Mouse (Mus musculus) adrenal gland, adult (tissue): ENCODE results near the gene Lrrc4.
A peak's percentile ranks its signal among the peaks of the same experiment; 100 is the strongest.

Source experiments
- DNase-seq, 2 experiments: peaks; one replicate each; pipeline ENCODE4 v3.0.0; 2022 to 2023; ENCODE audit warnings: low spot score in 1 of 2; ENCODE audit not compliant: inconsistent age in 2 of 2

Gene Lrrc4

DNA sequence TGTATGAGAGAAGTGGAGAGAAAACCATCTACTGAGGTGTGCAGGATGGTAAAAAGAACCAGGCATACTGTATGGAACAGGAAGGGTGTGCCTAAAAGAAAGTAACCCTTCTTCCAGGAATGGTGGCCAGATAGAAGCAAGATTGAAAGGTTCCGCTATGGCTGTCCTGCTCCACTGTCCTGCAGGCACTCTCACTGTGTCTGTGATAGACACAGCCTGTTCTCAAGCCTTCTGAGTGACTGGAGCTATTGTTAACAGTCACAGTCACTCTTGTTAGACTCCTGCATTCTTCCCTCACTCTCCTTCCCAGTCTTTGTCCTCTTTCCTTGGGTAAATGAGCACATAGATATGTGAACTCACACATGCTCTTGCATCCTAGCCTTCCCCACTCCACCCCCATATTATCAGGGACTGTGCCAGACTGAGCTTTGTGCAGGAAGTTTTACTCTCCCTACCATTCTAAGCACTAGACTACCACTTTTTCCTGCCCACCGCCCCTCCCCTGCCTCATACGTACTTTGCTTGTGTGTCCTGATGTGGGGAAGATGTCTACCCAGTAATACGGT is 48.4 kb downstream of the Lrrc4 start:
- no peak for DNase-seq

DNA sequence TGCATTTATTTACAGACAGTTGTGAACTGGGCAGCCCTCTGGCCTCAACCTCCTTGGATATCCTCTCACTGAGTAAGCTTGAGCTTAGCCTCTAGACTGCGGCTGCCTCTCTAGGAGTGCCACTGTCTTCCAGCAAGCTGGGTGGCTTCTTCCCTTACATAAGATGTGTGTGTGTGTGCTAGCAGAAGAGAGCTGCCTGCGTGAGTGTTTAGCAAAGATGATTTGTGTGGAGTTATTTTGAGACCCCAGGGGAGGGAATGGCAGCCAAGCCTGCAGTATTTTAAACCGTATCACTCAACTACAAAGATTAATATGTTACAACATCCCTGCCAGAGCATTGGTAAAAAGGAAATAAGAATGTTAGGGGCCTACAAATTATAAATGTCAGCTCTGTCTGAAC is 49.9 kb downstream of the Lrrc4 start:
- DNase-seq: peak in 1 of 2 experiments; percentile 57

DNA sequence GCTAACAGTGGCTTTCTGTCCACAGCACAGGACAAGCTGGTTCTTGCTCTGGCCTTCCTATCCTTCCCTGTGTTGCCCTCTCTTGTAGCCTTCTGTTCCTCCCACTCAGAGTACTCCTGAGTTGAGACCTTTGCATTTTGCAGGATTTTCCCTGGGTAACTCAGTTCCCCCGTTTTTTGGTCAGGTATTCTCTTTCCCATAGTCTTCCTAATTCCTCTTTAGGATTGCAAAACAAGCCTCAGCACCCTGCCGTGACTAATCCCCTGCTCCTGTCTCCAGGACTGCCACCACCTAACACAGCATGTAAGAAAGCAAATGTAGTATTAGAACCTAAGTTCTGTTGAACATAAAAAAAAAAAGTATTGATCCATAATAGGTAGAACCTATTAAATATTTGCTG is 60.2 kb downstream of the Lrrc4 start:
- no peak for DNase-seq

DNA sequence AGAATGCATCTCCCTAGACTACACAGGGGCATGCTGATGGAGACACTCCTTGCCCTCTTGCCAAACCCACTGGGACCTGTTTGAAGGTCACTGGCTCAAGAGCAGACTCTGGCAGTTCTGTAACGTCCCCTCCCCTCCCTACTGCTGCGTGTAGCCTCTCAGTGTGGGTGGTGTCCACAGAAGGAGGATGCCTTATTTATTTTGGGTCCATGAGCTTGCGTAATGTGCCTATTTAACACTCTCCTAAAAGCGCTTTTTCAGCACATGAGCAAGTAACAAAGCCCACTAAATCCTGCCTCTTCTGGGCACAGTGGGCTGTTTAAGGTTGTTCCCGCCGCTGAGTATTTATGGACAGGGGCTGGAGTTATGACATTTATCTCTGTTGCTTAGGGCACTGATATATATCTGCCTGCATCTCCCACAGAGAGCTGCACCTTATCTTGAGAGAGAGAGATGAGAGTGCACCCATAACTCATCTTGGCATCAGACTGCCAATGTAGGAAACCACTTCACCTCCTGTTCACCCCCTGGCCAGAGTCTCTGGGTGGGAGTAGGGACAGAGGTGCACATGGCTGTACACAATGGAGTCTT is 63.6 kb downstream of the Lrrc4 start:
- DNase-seq: peak in 1 of 2 experiments; percentile 47

DNA sequence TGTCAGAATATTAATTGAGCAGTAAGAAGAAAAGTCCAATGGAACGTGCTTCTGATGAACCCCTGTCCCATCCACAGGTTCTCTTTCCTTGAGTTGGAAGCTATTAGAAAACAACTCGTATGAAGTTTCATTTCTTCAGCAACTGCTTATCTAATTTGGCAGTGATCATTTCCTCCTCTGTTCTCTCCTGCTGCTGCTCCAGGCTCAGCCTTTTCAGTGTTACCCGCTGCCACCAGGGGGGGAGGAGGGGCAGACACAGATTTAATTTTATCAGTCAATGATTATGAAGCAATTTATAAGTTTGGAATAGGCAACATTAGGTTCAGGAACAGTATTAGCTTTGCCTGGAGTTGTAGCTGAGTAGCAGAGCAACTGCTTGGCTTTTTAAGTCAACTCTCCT is 64.9 kb downstream of the Lrrc4 start:
- no peak for DNase-seq

DNA sequence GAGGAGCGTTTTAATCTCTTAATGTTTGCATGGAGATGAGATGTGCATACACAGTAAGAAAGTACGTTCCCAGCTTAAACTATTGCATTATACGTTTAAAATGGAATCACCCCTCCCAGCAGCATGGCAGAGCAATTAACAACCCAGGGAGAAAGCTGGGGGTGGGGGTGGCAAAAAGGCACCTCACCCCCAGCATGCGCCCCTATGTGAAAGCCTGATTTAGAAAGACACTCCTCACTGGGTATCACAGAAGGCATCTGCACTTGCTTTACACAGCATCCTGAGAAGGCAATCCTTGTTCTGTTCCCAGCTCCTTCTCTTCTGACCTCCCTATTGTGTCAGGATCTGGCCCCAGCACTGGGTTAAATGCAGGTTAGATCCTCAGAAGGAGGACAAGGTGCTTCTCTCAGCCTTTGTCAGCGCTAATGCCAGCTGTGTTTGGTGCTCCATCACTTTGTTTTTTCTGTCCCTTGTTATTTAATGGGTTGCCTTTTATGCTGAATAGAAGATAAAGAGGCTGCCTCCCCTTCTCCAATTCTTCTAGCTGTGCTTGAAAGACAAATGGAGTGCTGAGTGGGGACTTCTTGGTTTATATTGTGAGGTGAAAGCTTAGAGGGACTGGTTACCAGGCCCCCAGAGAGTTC is 69.3 kb downstream of the Lrrc4 start:
- no peak for DNase-seq

DNA sequence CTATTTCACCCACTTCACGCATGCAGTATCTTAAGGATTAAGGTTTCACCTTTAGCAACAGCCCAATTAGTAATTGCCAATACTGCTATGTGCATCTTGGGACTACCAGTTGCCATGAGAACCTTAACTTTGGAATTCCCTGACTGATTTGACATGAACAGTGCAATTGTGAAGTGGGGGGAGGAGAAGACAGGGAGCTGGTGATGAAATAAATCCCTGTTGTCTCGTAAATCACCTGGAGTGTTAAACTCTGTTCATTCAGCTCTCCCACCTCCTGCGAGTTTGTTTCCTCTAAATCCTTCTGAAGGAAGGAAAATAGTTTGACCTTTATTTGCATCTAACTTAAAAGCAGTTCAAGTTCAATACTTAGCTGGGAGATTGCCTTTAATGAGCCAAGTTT is 69.8 kb downstream of the Lrrc4 start:
- no peak for DNase-seq

DNA sequence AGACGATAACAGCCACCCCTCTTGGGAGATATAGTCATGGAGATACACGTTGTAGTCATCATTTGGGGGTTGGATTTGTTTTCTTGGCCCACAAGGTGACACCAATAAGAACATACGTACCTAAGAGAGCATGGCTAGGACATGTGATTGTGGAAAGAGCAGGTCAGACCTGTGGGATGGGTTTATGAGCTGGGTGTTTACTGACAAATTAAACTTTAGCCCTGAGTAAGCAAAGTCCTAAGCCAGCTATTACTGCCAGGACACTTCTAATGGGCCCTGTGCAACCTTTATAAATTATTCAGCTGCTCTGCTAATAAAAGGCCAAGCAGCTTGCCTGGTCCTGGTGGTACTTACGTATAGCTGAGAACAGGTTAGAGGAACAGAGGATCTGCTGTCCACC is 73.3 kb downstream of the Lrrc4 start:
- DNase-seq: no peak

DNA sequence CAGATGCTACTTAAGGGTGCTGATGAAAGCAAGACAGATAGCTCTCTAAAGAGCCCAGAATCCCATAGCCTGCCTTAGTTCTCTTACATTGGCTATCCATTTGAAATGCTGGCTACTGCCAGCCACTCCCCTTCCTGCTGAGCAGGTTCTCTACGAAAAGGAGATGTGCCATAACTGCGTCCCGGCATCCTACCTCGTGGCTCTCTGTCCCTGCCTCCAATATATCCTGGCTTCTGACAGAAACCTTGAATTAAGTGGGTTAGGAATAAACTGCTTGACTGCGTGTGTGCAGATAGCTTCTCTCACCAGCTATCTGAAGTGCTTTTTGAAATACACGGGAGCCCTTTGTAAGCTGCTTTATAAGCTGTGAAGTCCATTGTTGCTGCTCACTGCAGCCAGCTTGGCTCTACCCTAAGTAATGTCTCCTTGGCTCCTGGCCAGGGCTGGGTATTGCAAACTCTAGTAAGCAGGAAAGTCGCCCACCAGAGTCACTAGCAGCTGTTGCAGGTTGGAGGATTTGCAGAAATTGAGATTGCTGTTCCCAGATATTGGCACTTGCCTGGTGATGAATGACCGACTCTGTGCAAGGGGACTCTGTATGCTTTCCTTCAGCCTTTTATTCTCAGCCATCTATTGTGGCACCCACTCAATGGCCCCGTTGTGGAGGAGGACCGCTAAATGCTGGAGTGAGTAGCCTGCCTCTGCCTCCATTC is 75.1 kb downstream of the Lrrc4 start:
- peak; percentile 20 to 59 for DNase-seq

DNA sequence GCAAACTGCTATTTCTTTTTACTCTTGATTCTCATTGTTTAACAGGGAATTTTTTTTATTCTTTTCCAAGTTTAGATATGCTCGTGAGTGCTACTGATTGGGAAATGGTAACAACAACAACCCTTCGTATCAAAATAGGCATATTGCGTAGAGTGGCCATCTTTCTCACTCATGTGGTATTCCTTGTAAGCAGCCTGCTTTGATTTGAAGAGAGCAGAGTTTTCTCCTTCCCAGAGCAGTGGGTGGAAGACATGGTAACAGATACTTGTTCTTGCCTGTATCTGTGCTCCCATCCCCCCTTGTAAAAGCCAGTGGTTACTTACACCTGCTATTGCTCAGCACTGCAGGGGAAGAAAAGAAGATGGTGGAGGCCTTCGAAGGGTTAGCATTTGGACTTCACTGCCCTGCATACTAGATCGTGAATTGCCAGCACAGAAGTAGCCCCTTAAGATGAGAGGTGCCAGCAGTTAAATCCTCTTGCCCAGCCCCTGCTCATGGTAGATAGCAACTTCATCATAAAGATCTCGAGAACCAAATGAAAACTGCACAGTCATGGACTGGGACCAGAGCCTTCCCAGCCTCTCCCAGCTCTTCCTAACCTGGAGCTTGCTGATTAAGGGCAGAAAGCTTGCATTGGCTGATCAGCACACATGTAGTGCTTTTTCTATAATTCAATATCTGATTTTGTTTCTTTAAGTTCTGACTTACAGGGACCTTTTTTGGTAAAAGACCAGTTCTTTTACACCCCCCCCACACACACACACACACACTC is 77.2 kb downstream of the Lrrc4 start:
- no peak for DNase-seq

DNA sequence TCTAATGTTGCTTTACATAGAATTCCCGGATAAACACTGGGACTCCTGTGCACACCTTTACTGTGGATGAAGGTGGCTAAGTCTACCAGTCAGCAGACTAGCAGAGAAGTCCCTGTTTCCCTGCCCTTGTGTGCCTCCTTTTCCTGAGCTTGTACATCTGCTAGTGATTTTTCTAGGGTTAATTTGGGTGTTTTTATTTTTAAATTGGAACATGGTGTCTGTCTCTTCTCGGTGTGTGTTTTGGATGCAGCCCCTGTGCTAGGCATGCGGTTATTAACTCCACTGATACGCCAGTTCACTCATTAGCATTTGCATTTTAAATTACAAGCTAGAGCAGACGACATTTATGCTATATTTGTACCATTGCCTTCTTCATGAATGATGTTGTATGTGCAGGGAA is 77.9 kb downstream of the Lrrc4 start:
- DNase-seq: no peak

DNA sequence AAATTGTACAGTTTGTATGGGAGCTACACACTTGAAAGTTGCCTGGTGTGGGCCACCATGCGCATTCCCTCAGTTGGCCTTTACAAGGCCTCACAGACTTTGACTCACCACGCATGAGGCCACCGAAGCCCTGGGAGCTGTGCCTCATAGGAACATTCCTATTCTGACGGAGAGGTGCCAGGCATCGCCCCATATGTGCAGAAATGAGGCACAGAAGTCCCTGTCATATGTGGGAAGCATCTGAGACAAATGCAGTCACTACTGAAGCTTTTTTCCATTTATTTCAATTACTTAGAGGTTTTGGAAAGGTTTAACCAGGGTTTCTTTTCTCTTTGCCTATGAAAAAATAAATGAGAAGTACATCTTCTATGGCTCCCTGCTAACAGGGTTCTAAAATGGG is 78.3 kb downstream of the Lrrc4 start:
- no peak for DNase-seq

DNA sequence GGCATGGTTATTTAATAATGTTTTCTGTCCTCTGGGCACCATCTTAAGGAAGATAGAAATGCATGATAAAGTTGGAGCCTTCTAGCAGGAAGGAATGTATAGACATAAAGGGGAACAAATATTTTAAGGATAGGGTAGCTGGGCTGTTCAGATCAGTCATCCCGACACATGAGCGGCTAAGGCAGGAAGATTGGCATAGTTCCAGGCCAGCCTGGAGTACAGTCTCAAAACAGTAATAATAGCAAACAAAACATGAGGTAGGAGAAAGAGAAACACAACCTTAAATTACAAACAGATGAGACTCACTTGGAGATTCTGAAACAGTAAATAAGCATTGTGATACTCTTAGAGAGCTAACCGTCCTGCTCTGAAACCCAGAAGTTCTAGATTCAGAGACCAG is 80.4 kb downstream of the Lrrc4 start:
- no peak for DNase-seq

DNA sequence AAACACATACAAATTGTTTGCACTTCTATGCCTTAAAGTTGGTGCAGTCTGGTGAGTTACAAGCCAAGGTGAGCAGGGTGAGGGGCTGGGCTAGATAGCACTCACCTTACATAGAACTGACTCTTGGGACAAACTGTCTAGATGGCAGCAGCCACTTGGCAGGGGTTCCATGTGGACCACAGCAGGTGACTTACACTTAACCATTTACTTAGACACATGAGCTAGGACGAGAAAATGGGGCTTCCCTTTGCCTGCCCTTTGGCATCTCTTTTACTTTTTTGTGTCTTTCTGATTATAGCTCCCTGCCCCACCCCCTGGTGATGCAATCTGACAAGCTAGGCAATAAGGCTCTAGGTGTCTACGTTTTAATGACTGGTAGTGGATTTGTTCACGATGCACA is 82.3 kb downstream of the Lrrc4 start:
- no peak for DNase-seq

DNA sequence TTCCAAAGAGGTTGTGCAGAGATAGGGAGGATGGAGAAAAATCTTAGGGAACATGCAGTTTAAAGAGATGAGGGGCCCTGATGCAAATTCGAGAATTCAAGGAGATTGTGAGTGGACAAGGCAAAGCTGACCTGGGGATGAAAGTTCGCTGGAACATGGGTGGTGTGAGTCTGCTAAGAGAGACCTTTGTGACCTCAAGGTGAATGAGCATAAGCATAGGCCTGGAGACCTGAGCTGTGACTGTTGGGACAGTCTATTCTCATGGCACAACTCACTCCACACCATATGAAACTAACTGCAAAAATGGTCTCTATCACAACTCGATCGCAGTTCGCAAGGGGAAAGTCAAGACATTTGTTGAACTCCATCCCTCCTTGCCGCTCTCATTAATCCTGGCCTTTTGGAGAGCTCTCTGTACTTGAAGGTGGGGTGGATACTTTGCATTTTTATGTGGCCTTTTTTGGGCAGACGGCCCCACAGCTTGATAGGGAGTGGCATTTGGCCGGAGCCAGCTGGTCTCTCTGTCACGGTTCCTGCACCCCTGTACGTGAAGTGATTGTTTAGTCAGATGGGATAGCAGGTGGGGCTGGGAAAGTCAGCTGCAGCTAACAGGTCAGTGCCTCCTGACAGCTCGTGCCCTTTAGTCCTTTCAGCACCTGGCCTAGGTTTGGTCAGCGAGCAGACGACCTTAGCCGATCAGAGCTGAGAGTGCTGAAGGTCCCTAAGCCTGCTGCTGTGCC is 83.4 kb downstream of the Lrrc4 start:
- no peak for DNase-seq

DNA sequence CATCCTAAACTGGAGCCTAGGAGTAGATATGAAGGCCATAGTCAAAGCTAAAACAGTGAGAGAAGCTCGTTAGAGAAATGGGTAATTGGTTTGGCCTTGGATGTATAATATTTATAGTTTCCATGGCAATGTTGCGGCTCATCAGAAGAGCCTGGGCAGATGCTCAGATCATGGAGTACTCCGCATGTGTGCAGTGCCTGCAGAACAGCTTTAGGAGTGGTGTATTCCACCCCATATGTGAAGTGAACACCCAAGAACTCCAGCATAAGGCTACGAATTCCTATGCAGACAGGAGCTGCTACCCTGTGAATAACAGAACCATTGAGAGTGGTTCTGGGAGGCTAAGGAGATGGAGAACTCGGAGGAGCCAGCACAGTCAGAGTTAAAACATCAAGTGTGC is 84.5 kb downstream of the Lrrc4 start:
- no peak for DNase-seq

DNA sequence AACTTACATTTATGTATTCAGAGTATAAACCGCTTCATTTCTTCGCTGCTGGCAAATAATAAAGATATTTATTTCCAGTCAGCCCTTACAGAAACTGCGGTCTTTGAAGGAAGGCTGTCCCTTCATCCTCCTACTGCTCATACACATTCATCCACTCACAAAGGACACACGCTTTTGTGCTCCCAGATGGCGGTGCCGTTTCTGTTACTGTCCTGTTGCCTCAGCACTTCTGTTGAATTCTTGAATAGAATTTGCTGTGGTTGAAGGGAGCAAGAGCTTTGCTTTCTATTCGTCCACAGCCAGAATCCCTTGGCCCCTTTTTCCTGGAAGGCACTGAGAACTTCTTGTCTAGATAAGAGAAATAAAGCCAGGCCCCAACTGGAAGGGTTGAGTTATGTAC is 85.7 kb downstream of the Lrrc4 start:
- no peak for DNase-seq

DNA sequence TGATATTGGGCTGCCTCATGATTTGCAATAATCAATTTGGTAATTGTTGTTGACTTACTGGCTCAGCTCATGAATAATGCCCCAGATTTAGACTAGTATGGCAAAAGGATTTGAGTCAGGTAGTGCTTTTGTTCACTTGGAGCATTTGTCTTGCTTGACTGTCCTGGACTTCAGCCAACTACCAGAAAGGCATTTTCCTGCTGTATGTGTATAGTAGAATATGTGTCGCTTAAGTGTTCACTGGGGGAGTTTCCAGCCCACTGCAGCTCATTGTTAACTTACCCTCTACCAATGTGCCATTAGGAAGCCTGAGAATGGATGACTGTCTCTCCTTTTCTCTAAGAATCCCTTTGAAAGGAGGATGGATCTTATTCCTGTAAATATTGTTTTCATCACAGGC is 88.0 kb downstream of the Lrrc4 start:
- no peak for DNase-seq

DNA sequence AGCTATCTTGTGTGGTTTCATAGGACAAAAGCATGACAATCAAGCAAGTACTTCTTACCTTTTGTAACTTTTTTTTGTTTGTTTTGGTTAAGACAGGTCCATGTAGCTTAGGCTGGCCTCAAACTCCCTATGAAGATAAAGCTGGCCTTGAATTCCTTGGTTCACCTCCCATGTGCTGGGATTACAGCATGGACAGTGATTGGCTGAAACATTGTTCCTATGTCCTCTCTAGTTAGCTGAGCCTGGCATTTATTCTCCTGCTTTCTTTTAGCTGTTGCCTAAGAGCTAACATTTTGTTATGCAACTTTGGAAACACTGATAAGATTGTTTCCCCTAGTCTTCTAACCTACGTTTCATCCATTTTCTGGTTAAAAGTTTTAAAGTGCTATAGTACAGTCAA is 93.9 kb downstream of the Lrrc4 start:
- peak in 1 of 2 experiments; percentile 61 for DNase-seq

DNA sequence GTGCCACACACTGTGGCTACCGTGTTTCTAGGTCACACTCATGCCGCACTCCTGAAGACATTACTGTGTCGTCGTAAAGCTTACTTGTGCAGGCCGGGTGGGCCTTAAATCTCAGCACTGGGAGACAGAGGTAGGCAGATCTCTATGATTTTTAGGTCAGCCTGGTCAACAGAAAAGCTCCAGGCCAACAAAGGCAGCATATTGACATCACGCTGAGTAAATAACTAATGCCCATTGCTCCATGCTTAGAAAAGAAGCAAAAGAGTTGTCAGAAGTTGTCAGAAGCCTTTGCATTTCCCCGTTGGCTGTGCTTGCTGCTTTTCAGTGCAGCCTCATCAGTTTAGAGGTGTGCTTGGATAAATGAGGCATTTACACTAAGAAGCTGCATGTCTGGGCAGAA is 94.9 kb downstream of the Lrrc4 start:
- DNase-seq: no peak

DNA sequence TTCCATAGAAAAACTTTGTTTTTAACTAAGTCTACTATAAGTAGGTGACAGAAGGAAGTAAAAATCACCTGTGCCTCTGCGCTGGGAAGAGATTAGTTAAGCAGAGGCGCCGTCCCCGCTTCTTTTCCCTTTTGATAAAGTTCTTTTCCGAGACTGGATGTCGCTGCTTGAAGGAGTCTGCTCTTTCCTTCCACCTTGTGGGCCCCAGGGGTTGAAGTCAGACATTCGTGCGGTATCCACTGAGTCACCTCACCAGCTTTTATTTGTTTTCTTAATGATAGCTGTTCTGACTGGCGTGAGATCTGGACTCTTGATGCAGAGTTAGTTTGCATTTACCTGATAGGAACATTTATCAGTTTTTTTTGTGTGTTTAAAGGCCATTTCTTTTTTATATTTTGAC is 96.4 kb downstream of the Lrrc4 start:
- DNase-seq: no peak
